Mouse (Mus musculus): ENCODE measurements at regions not wholly inside any gene's neighbourhood (a gene's known extent, or its start where the extent isn't known, plus 50 kb on each side); places are given as distances from the start of the nearest gene placed in this dataset.

DNA sequence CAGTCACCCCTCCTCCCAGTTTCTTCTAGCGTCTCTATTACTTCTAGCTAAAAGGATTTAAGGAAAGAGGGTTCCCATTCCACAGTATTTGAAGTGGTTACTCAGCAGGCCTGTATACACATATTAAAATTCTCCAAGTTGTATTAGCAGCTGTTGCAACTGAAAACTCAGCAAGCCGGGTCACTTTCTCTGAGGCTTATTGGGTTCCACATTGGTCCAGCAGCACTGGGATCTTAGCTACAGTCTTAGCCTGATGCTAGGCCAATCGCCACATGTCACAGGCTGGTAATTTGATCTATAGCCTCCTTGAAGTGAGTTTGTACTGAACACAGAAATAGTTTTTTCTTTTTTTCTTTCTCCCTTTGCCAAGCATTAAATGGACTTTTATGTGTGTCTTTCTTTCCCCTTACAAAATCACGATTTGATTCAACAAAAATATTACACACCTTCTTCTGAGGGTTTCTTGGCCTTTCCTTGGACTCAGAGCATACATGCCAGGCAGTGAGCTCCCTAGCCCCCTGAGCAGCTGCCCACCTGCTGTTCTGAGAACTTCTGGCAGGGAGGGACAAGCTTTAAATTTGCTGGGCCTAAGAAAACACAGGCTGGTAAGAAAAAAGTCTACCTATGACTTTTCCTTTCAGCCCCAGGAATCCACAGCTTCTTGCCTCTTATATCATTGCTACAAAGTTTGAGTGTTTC lies 297.3 kb downstream of the Kcnrg start:
- DNase-seq, result no peak

DNA sequence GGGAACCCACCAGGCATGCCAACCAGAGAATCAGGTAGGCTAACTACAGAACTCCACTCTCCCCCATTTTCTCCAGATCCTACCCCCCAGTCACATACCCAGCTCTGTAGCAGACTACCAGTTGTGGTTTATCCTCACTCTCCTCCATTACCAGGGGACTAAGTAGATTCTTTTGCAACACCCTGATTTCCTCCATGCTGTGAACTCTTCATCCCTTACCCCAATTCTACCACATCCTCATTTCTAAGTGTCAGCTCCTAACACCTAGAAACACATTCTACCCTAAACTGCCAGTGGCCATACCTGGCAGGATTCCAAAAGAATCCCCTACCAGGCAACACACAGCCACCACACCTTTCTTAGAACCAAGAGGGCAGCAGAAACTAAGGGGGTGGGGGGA lies 310.9 kb downstream of the Kcnrg start:
- DNase-seq, result no peak

DNA sequence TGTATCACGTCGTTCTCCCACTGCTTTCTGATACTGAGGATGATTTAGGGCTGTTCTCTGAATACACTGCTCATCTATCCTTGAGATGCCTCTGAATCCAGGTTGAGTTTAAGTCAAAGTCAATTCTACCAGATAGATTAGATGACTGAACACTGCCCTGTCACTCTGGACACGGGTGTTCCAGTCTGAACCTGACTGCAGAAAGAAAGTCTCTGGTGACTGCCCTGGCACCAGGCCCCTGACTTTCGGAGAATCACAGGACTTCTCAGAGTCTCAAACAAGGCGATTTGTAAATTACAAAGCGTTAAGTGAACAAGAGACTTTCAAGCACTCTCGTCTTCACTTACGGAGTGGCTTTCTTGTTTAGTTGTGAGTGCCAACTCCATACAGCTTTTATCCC lies 324.6 kb downstream of the Kcnrg start:
- DNase-seq, result no peak

DNA sequence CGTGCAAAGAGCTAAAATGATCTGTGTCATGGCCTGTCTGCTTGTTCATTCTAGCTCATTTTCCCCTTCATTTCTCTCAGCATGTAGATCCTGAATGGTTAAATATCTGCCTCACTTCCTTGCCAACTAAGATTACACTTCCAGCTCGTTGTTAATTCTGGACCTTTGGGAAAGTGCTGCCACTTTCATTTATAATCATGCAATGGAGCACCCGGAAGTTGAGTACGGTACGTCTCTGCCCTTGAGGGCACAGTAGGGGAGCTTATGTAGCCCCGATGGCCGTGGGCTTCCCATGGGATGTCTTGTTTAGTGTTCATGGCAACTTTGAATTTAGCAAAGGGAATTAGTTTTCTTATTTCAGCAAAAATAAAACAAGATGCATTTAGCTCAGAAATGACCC lies 334.4 kb downstream of the Kcnrg start:
- no peak for DNase-seq

DNA sequence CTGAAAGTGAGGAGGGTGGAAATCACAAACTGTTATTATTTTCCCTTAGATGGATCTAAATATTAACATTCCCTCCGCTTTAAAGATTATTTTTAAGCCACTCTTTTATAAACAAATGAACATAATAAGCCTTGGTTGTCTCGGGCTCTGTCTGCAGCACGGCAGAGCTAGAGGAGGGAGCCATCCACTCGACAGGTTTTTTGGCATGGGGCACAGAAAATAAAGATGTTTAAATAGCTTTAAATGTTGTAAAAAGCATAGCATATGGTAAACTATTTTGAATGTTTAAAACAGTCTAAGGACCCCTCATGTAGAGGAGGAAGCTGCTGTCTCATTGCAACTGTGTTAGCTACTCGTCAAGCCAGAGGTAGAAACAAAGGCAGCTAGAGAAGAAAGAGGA lies 338.4 kb downstream of the Kcnrg start:
- no peak for DNase-seq

DNA sequence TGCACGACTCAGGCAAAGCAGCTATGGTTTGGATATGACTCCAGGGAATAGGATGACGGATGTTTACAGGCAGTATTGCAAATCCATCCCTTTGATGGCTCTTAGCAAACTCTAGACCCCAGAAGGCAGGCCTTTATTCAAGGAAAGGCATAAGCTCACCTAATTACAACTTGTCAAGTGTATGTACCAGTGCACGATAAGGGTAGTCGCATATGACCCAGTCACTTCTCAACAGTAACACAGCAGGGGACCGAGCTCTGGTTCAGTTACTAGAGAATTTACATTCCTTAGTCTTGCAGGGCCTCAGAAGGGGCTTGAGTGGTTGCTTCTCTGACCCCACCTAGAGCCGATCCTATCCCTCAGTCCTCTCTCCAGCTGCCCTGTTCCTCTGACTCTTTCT lies 342.2 kb downstream of the Kcnrg start:
- no peak for DNase-seq

DNA sequence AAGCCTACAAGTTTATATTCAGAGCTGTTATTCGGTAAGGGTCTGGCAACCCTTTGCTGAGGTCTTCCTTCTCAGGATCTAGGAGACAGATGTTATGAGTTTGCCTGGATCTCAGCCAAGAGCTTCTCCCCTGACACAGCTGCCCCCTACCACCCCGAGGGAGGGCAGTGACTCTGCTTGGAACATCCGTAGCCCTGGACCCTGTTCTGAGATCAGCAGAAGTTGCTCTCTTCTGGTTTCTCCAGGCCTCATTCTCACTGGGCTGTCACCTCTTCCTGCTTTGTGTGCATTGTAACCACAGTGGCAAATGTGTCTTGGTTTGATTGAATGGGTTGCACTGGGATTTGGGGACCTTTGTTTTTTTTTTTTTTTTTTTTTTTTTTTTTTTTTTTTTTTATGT lies 342.4 kb upstream of the Rnaseh2b start:
- no peak for DNase-seq

DNA sequence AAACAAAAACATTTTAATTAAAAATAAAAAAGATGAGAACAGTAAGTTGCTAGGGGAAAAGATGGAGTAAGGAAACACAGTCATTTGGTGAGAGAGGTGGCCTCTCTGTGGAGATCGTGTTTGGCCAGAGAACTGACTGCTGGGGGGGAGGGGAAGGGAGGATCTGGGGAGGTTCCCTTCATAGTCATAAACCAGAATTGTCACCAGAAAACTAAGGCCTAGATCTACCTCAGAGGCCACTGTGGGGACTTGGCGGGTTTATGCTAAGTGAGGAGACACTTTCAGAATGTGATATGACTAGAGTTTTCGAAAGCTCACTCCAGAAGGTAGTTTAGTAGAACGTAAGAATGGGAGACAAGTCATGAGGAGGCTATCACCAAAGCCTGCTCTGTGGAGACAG lies 339.4 kb upstream of the Rnaseh2b start:
- DNase-seq, result no peak

DNA sequence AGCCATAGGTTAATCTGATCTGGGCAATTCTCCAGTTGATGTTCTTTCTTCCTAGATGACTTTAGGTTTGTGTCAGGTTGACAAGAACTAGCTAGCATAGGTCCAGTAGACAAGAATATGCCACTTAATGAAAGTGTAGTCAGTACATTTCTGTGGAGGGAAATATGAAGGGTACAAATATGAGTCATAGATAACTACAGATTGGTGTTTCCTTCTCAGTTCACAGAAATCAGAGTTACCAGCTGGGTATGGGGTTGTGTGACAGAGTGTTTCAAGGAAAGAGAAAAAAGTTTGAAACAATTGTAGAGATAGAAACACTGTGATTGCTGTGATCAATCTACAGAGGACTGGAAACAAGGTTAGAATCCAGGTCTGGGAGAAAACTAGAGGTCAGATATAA lies 337.0 kb upstream of the Rnaseh2b start:
- DNase-seq, result no peak

DNA sequence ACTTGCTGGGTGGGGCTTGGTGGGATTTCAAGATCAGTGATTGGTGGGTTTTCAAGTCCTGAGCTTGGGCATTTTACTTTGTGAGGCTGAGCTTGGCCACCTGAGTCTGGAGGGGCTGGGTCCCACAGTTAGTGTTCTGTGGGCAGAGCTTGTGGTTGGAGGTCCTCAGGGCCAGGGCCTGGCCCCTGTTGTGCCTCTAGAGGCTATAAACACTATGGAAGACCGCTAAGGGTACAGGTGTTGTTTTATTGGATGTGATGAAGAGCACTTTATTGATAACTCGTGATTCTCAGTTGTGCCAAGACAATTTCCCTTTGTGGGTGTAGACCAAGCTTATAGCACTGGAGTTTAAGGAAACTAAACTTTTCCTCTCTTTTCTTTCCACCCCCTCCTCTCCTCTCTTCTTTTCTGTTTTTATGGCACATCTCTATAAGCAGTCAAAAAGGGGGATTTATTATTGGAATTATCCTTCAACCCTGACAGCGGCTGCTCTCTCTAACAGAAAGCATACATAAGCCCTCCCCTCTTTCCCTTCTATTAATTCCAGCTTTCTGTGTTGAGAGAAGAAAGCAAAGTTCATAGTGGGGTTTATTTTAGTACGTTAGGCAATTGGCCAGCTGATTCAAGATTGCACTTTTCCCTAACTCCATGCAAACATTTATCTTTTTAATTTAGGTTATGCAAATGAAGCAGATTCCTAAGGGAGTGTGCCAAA lies 332.0 kb upstream of the Rnaseh2b start:
- DNase-seq, result no peak

DNA sequence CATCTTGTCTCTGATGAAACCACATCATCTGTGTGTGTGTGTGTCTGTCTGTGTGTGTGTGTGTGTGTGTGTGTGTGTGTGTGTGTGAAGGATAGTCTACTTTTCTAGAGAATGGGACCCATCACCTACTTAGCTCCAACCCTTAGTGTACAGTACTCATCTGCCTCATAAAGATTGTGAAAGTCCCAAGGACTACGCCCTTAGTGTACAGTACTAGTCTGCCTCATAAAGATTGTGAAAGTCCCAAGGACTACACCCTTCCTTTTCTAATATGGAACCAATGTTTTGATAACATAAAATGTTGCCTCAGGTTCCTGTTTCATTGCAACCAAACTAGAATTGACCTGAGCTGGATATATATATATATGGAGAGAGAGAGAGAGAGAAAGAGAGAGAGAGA lies 323.9 kb upstream of the Rnaseh2b start:
- no peak for DNase-seq

DNA sequence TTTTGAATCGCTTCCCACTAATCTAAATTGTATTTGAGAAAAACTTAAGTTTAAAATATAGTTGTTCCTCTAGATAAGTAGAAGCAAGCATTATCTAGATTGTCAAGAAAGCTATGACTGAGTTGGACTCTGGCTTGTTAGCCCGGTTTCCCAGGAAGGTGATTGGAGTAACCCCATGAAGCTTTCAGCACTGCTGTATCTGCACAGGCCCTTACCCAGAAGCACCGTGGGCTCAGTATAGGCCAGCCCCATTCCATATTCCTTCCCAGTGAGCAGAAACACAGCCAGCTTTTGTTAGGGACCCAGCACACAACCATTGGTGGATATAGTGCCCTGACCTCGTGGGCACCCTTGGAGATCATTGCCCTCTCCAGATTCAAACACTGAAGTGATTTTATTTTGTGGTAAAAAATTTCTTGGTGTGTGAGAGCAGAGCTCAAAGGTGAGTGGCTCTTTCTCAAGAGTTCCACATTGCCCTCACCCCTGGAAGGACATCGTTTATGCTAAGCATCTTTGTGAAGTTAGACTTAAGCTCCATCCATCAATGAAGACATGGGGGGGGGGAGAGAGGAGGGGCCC lies 323.3 kb upstream of the Rnaseh2b start:
- DNase-seq, result no peak

DNA sequence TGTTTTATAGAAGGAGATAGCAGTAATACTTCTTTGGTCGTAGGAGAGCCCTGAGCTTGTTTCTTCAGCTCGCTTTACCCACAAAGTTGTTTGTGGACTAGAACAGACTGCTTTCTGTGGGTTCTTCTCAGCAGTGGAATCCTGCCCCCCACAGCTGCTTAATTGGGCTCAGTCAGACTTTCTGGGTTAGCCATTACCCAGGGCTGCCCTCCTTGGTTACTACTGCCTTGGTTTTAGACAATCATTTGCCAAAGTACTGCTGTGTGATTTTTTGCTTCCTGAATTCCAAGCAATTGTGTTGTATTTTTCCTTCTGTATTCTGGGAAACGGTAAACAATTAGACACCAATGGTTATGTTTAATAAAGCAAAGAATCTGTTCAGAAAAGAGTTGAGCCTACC lies 321.8 kb upstream of the Rnaseh2b start:
- no peak for DNase-seq

DNA sequence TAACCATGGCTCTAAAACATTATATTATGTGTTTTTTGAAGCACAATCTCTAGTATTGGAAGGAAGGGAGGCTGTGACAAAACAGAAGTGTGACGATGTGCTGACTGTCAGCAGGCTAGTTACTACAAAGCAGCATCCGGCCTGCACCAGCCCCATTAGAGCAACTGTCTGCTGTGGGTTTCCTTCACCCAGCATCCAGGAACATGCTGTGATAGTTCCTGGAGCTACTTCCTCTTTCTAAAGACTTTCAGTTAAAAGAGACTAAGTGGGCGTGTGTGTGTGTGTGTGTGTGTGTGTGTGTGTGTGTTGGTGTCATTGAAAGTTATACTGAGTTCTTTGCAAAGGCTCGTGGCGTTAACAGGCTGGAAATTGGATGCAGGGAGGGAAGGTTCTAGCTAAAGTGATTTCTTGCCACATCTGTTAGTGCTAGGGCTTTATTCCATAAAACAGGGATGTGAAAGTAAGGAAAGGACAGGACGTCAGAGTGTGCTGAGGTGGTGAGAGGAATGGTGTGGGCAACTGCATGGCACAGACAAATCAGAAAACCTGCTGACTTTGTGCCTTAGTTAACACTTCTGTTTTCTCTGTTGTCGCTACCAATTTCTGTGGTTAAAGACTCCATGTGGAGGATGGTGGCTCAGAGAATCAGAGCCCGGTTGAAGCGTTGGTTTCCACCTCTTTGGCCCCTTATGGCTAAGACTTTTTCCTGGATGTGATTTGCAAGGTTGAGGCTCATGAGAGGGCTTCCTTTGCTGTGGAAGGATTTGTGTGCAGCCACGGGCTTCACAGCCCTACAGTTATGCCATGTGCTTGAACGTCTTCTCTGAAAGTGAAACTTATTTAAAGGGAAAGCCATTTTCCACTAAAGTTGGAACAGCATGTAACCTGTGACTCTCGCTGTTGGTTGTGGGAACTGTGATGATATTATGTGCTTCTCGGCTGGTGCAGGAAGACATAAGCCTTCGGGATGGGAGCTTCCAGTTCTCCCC lies 321.0 kb upstream of the Rnaseh2b start:
- no peak for DNase-seq

DNA sequence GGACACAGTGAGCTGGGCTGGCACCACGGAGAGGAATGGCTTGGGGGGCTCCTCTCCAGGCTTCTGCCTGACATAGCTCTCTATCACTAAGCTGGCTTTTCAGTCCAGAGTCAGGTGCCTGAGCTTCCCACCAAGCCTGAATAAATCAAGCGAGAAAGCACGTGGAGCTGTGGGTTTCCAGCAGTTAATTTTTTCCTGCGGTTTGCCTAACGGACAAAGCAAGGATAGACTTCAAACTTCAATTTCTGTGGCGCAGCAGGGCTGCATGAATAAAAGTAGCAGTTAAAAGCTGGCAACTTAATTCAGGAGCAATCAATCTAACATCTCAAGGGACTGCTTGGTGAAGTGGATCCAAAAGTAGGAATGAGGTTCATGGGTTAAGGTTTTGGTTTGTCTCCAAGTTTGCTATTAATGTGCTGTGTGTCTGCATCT lies 317.1 kb upstream of the Rnaseh2b start:
- no peak for DNase-seq

DNA sequence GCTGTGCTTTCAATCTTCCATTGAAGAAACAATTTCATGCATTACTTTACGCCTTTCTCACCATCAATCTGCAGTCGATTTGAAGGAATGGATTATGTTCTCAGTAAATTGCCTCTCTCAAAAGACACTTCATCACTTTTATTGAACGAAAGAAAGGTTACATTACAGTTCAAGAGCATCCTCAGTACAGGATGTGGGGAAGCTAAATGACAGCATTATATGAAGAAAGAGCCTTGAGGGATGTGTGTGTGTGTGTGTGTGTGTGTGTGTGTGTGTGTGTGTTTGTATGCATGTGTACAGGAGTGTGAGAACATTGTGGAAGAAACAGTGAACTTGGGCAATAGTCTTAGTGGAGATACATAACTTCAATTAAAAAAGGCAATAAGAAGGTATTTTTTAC lies 311.8 kb upstream of the Rnaseh2b start:
- DNase-seq, result no peak

DNA sequence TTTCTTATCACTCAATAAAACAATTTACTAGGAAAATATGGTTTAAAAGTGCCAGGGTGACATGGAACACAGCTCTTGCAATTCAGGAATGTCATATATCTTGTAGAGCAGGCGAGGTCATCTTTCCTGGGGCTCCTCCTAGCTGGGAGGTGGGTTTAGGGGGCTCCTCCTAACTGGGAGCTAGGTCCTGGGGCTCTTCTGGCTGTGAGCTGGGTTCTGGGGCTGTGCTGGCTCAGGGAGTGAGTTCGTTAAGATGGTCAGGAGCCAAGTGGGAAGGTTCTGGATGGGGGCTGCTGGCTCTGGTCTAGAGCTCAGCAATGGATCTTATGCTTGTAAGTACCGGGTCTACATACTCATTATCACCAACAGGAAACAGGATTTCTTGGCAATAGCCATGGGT lies 306.8 kb upstream of the Rnaseh2b start:
- DNase-seq, result no peak

DNA sequence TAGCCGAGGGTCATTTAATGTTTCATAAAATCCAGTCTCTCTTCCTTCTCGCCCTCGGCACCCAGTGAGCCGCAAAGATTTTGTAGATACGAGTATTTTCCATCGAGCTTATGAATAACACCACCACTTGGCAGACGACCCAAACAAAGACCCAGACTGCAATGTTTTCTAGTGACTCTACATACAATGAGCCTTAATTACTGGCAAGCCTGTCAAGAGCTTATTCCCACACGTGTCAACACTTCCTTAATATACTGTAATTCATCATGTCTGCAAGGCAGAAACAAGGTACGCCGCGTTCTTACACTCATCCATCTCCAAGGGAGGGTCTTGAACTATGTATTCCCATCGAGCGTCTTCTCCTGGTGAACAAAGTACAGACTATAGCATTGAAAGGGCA lies 306.2 kb upstream of the Rnaseh2b start:
- no peak for DNase-seq

DNA sequence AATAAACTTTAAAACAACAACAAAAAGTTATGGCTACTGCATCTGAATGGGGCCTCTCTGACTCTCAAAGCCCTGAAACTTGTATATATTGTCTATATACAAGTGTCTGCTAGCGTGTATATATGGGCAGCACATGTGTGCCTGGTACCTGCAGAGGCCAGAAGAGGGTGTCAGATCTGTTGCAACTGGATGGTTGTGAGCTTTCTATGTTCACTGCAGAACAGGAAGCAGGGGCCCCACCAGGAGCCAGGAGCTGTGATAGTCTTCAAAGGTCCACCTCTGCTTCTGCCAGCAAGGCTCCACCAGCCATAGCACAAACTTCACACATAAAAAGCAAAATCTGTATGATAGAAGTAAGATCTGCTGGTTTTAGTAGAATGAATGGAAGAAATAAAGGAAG lies 297.1 kb upstream of the Rnaseh2b start:
- DNase-seq, result no peak

DNA sequence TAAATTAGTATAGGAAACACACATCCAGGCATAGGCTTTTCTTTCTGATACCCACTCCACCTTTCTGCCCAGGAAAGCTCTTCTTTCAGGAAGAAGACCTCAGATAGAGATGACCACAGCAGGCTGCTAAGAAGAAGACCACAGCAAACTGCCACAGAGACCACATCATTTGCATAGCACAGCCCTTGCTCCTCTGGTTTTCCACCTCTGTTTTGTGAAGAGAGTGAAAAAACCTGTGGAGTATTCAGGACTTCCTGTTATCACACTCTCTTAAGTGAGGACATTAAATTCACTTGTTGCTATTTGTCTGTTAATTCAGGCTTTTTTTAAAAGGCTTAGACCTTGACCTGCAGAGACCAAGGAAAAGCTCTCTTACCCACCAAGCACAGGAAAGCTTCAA lies 294.7 kb upstream of the Rnaseh2b start:
- no peak for DNase-seq

DNA sequence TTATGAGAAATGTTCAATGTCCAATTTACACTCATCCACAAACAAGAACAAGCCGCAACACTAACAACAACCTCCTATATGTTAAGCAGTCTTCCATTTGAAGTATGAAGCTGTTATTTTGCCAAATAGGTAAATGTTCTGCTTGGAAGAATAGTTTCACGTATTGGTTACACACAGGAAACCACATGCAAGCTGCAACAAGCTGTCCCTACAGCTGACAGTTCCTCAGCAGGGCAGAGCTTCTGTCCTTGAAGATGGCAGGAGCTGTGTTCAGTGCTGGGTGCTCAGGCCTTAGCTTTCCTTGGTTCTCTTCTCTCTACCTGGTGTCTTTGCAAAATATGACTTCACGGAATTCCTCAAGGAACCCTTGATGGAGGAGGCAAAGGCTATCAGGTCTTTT lies 294.1 kb upstream of the Rnaseh2b start:
- no peak for DNase-seq

DNA sequence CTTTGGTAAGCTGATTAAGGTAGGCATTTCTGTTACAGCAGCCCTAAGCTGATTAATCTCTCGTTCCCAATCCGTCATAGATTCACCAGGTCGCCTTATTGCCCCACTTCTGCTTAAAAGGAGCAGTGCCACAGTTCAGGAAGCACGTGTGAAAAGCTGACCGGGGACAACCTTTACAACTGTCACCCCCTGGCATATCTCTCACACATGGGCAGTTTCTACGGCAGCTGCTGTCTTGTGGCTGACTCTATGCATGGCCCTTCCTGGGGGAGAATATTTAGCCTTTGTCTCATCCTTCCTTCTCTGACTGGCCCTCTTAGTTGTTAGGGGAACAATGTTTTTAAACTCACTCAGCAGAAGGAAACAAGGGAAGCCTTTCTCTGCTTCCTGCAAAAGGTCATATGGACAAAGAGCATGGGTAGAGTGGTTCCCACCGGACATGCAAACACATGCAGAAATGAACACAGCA lies 290.9 kb upstream of the Rnaseh2b start:
- DNase-seq, result no peak

DNA sequence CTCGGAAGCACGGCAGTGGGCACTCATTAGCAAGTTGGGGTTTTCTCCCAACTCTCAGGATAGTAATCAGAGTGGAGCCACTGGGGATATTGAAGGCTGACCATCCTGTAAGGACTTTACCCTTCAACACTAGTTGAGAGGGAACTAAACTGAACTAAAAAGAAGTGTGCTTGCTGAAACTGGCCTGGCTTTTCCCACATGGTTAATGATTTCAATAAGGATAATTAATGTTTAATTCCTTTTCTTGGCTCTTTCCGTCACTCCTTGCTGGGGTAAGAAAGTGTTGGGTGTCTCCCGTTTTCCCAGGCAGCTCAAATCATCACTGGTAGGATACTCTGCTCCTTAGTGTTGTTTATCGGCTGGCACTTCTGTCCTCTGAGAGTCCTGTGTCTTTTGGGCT lies 290.3 kb upstream of the Rnaseh2b start:
- no peak for DNase-seq
